Mouse (Mus musculus): ENCODE results near the gene Inha.
A peak's percentile ranks its signal among the peaks of the same experiment; 100 is the strongest.

The Inha gene

GRCm38 (mm10) chr1:75519576-75519975 is 12.7 kb downstream of the Inha start:
- no peak for DNase-seq (ENCODE audit: low spot score in 2 of 2)

GRCm38 (mm10) chr1:75521321-75522031 is 14.6 kb downstream of the Inha start, which contains the start of gene Stk11ip:
Gene Stk11ip (plus strand): TSS chr1:75521529.
- DNase-seq (ENCODE audit: low spot score in 2 of 2) = peak; percentile 89 to 93

- DNase-seq (ENCODE audit: low spot score in 2 of 2) = peak; percentile 82 to 83
These were observed 17.8 kb downstream of the Inha start for GRCm38 (mm10) chr1:75524679-75525078.

GRCm38 (mm10) chr1:75530546-75530945 is 23.7 kb downstream of the Inha start:
- no peak for DNase-seq (ENCODE audit: low spot score in 2 of 2)

GRCm38 (mm10) chr1:75532280-75533172 is 25.6 kb downstream of the Inha start:
- DNase-seq (ENCODE audit: low spot score in 2 of 2) = no peak

GRCm38 (mm10) chr1:75533325-75534252 is 26.7 kb downstream of the Inha start:
- DNase-seq (ENCODE audit: low spot score in 2 of 2) = no peak

- no peak for DNase-seq (ENCODE audit: low spot score in 2 of 2)
These were observed 30.7 kb downstream of the Inha start for GRCm38 (mm10) chr1:75537587-75537986.

- no peak for DNase-seq (ENCODE audit: low spot score in 2 of 2)
These were observed 31.8 kb downstream of the Inha start for GRCm38 (mm10) chr1:75538597-75539190.

- DNase-seq (ENCODE audit: low spot score in 2 of 2) = no peak
These were observed 34.6 kb downstream of the Inha start for GRCm38 (mm10) chr1:75541496-75541895.

- DNase-seq (ENCODE audit: low spot score in 2 of 2) = no peak
These were observed 37.5 kb downstream of the Inha start for GRCm38 (mm10) chr1:75544351-75544750.

GRCm38 (mm10) chr1:75545965-75546956 is 39.4 kb downstream of the Inha start, which contains the start of gene Slc4a3:
Gene Slc4a3 (plus strand): TSS chr1:75546266.
- DNase-seq (ENCODE audit: low spot score in 2 of 2) = no peak

GRCm38 (mm10) chr1:75547351-75547750 is 40.5 kb downstream of the Inha start:
- no peak for DNase-seq (ENCODE audit: low spot score in 2 of 2)

GRCm38 (mm10) chr1:75548083-75548482 is 41.2 kb downstream of the Inha start:
- no peak for DNase-seq (ENCODE audit: low spot score in 2 of 2)

- DNase-seq (ENCODE audit: low spot score in 2 of 2) = no peak
These were observed 42.0 kb downstream of the Inha start for GRCm38 (mm10) chr1:75548871-75549270.

- DNase-seq (ENCODE audit: low spot score in 2 of 2) = no peak
These were observed 42.7 kb downstream of the Inha start for GRCm38 (mm10) chr1:75549289-75550279.

GRCm38 (mm10) chr1:75550586-75550985 is 43.7 kb downstream of the Inha start:
- no peak for DNase-seq (ENCODE audit: low spot score in 2 of 2)

- no peak for DNase-seq (ENCODE audit: low spot score in 2 of 2)
These were observed 48.8 kb downstream of the Inha start for GRCm38 (mm10) chr1:75555680-75556079.

GRCm38 (mm10) chr1:75556143-75556781 is 49.4 kb downstream of the Inha start:
- DNase-seq (ENCODE audit: low spot score in 2 of 2) = no peak
